Mouse (Mus musculus): ENCODE data around the gene Rpl23.

Gene Rpl23

GRCm38 (mm10) chr11:97813085-97813484 lies 30.8 kb upstream of the Rpl23 start:
- no peak for DNase-seq

GRCm38 (mm10) chr11:97812491-97812921 lies 30.3 kb upstream of the Rpl23 start:
- DNase-seq: no peak

GRCm38 (mm10) chr11:97811569-97812362 lies 29.5 kb upstream of the Rpl23 start:
- no peak for DNase-seq

DNA sequence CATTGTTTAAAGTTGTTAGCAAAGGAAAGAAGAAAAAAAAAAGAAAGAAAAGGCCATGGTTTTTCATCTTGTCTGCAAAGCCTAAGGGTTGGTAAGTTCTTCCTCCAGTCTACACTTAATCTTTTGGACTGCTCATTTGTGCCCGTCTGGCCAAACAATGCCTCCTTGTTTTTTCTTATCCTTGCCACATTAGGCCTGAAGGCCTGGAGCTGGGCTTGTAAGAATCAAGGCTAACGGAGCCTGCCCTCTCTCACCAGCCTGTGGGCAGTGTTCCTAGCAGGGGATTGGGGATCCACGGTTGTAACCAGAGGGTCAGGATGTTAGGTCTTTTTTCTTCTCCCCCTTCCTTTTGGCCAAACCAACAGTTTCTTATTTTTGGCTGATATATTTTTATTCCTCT lies 28.7 kb upstream of the Rpl23 start:
- no peak for DNase-seq

- DNase-seq: no peak
These were observed 28.1 kb upstream of the Rpl23 start for GRCm38 (mm10) chr11:97810356-97810755.

- DNase-seq: no peak
These were observed 27.2 kb upstream of the Rpl23 start for GRCm38 (mm10) chr11:97809235-97810121.

DNA sequence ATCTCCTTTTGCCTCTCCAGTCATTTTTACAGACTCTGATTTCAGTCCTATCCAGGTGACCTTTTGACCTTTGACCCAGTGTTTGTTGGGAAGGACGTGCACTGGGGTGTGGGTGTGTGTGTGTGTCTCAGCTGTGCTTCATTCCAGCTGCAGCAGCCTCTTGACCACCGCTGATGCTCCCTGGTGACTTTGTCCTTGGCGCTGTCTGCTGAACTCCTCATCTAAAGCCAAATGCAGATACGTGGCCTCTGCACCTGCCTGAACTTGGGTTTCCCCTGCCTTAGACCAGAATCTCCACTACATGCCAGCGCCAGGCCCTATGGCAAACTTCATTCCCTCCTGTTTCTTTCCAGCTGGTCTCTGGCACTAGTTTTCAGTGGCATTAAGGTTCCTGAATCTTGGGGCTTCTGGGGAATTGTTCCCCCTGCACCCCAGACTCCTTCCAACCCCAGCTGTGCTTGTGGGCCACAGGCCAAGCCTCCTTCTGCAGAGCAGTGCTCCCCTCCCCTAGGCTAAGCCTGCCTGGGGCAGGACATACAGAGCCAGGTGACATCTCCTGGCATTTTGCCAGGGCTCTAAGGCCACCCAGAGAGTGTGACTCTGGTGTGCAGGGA lies 26.5 kb upstream of the Rpl23 start:
- DNase-seq: no peak

GRCm38 (mm10) chr11:97808093-97808492 lies 25.9 kb upstream of the Rpl23 start:
- DNase-seq: no peak

DNA sequence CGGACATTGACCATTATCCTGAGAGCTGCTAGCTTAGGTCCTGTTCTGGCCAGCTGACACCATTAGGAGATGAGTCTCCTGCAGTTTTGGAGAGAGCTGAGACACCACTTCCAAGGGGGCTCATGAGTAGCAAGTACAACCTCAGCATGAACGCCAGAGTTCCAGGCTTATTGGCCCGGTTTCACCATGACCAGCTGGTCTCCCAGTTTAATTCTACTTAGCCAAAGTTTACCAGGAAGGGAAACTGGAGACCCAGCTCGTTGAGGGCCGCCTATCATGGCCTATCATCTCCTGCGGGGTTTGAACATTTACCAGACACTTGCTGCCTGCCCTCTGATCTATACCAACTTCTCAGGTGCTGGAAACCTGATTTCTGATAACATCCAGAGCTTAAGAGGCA lies 25.4 kb upstream of the Rpl23 start:
- DNase-seq: no peak

DNA sequence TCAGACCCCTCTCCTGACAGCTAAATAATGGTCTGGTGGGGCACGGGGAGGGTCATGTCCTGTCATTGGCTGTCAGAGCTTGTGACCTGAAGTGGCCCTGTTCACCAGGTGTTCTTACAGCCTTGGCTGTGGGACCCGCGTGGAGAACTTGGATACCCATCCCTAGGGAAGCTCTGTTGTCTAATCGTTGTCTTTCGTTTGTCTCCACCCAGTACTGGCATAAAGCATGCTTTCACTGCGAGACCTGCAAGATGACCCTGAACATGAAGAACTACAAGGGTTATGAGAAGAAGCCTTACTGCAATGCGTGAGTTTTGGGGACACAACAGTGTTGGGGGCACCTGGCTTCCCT lies 24.4 kb upstream of the Rpl23 start:
- DNase-seq: no peak

- DNase-seq: no peak
These were observed 23.7 kb upstream of the Rpl23 start for GRCm38 (mm10) chr11:97805662-97806612.

- DNase-seq: no peak
These were observed 22.8 kb upstream of the Rpl23 start for GRCm38 (mm10) chr11:97804841-97805661.

- DNase-seq: no peak
These were observed 21.6 kb upstream of the Rpl23 start for GRCm38 (mm10) chr11:97803847-97804246.

- DNase-seq: no peak
These were observed 20.3 kb upstream of the Rpl23 start for GRCm38 (mm10) chr11:97802495-97802894.

GRCm38 (mm10) chr11:97802194-97802470 lies 19.9 kb upstream of the Rpl23 start:
- DNase-seq: no peak

- no peak for DNase-seq
These were observed 19.4 kb upstream of the Rpl23 start for GRCm38 (mm10) chr11:97801409-97802193.

DNA sequence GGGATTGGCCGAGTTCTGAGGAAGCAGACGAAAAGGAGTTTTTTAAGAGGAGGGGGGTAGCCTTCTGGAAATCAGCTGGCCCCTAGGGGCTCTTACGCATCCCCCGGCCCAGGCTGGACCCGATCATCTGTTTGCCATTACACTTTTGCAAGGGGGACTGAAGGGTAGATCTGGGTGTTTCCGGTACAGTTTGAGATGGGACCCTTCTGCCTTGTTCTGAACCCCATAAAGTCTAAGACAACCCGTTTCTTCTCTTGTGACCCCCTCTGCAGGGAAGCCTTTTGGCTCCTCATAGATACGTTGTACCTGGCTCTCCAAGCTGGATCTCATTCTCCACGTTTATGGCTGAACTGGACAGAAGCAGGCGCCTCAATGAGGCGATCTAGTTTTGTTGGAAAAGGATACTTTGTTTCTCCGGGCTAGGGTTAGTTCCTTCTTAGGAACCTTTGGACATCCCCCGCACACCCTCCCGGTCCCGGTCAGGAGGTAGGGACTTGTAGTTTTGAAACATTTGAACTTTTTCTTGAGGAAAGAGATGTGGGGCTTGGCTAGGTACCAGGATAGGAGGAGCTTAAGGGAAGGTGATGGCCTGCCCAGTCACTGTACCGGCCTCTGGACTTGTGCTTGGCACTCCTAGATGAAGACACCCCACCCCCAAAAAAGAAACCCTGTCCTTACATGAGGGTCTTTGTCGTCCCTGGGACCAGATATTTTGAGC lies 18.6 kb upstream of the Rpl23 start:
- DNase-seq: no peak

DNA sequence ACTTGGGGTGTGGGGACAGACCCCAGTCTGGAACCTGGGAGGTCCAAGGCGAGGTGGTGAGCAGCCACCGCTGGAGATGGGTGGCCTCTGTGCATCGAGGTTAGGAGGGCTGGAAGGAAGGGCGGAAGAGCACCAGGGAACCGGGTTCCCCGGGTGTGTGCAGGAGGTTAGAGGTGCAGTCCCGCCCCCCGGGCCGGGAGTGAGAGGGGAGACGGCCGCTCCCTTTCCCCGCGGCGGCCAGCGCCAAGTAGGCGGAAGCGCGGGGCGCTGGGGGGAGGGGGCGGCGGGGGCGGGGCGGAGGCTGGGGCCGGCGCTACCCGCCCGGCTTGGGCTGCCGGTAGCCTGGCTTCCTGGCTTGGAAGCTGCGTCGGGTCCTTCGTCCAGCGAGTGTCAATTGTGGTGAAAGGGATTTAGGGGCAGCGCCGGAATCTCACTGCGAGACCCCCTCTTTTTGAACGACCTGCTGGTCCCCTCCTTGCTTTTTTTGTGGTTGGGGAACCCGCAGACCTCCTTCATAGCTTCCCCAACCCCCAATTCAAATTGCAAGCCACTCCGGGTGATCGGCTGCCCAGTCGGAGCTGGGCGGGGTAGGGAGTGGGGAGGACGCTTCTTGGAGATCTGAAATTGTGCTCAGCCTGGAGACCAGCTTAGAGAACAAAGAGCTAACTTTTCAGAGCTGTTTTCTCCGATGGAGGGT lies 17.9 kb upstream of the Rpl23 start:
- peak; percentile 67 for DNase-seq

DNA sequence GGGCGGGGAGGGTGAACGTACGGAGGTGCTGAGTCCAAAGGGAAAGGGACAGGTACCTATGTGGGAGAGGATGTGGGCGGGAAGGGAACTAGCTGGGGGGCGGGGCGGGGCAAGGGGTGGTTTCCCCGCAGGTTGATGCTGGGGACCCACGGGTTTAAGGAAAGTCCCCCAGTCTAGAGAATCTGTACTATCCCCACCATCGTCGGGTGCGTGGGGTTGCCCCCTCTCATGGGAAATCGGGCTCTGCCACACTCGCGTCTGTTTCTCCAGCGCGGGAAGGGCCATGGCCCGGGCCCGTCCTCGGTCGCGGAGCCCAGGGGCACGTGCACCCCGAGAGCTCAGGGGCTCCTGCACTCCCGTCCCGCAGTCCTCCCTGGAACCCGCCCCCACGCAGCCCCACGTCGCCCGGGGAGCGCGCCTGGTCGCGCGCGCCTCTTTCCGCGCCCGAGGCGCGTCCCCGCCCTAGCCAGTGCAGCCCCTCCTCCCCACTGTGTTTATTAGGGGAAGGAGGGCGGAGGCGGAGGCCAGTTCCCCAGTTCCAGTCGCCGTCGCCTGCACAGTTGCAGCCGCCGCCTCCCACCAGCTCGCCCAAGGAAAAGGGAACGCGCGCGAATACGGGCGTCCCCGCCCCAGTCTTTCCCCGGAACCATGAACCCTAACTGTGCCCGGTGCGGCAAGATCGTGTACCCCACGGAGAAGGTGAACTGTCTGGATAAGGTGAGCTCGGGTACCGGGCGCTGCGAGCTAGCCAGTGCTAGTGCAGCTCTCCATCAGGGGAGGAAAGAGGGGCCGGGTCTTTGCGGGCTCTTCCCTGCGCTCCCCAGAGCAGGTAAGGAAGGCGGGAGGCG lies 17.1 kb upstream of the Rpl23 start:
- DNase-seq: peak; percentile 90

Measured in layer of hippocampus, adult 9-11 months (tissue).